Mouse (Mus musculus) left cerebral cortex, adult 2 months (tissue): ENCODE data around the gene Dimt1. TPM values are rescaled to one million over a fixed set of nuclear protein-coding genes. Genes with fewer than 3 reads are reported as not detected.
A peak's percentile ranks its signal among the peaks of the same experiment; 100 is the strongest.
"Not testable (repeated sequence)": the region's sequence is repeated elsewhere in the genome, so short reads cannot be mapped to it uniquely, and the experiment has no call there.

Source experiments
- DNase-seq, 2 experiments: peaks; one replicate each; pipeline ENCODE4 v3.0.0; 2021 to 2022; ENCODE audit warnings: low spot score in 2 of 2, mixed read lengths in 1 of 2; ENCODE audit errors: extremely low spot score in 1 of 2
- H3K27ac ChIP-seq: fragments of 200-600 bp; 2 replicates; pipeline ENCODE4 v1.8.1; 2022
- H3K4me3 ChIP-seq: fragments of 200-600 bp; 2 replicates; pipeline ENCODE4 v1.8.1; 2022
- CTCF ChIP-seq: fragments of 200-600 bp; IDR thresholded peaks from 2 replicates; pipeline ENCODE4 v1.8.1; 2022; ENCODE audit warnings: antibody characterized with exemption, mild to moderate bottlenecking, moderate library complexity
- intact Hi-C: fragments of 180-260 bp; cut with DNase I; formaldehyde crosslinking; loops from one replicate; pipeline ENCODE4 v1.15.1; 2025
- long read RNA-seq, 2 experiments: library from polyadenylated mRNA; stranded (forward); transcript quantifications; one replicate each; pipeline ENCODE4 v2.0.0; 2021; ENCODE audit warnings: borderline mapping rate in 2 of 2
- total RNA-seq, 2 experiments: library from RNA; stranded (reverse); gene quantifications; 2 replicates each; pipeline ENCODE4 v1.2.3; 2021

Dimt1 gene
- 10 to 100 TPM; 21.0 to 23.1 TPM for total RNA-seq
- long read RNA-seq, experiment 1, transcript Dimt1-201 (12 exons, 2,051 nt), result major isoform, 7 of 17 reads
- long read RNA-seq, experiment 1, partial matches to known transcripts, result 2 of 17 reads
- long read RNA-seq, experiment 1, other reads (novel, unspliced or antisense), result 5 of 17 reads
- long read RNA-seq, experiment 2, transcript Dimt1-203 (10 exons, 3,338 nt), result major isoform, 7 of 23 reads
- long read RNA-seq, experiment 2, partial matches to known transcripts, result 7 of 23 reads
- long read RNA-seq, experiment 2, other reads (novel, unspliced or antisense), result 5 of 23 reads

DNA sequence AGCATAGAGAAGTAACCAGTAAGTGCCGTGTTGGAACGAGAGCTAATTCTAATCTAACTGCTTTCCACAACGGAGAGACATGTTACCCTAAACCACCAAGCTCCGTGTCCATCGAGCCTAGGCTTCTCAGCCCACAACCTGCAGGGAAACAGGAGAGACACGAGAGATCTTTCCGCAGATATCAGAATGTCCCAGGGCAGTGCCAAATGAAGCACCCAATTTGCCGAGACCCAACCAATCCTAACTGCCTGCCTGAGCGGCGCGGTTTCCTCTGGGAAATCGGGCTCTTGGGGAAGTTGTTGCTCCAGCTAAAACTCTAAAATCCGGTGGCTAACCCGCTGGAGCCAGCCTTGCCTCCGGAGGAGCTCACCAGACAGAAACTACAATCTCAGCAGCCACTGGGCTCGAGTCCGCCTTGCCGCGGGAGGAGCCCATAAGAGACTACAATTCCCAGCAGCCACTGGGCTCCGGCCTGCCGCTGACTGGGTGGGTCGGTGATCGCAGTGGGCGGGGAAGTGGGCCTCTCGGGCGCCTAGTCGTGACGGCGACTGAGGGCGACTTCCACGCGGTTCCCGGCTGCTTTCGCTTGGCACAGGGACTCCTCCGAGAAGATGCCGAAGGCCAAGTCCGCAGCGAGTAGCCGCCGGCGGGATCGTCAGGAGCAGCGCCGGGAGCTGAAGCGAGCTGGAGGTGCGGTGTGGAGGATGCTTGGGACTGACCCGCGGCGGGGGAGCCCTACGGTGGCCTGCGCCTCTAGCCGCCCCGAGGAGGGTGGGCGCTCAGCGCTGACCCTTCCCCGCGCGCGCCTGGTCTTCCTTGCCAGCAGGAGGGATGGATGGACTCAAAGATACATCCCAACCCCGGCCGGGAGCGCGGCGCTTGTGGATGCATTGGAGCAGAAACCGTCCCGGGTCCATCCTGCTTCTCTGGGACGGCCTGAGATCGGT lies at the start of gene Dimt1:
Gene Dimt1 (plus strand): TSS at position 534 of the 947 bp plus-strand sequence.
- peak; percentile 94 to 95 for DNase-seq
- intact Hi-C loops, result loop anchor here (5.0 kb wide), 2 partner anchors 75 to 155 kb away; partner anchors contain the start of gene Kif2a
- H3K27ac ChIP-seq, result peak within 1 kb of the TSS; percentile 81
- no peak for TF ChIP-seq CTCF
- H3K4me3 ChIP-seq, result peak within 1 kb of the TSS; percentile 93

- no peak for DNase-seq
- no peak overlapping the region for H3K27ac ChIP-seq
- intact Hi-C loops, result no loop called here
- H3K4me3 ChIP-seq, result no peak overlapping the region
- TF ChIP-seq CTCF, result no peak
These were observed 42.3 kb upstream of the Dimt1 start for GRCm38 (mm10) chr13:106904637-106905036.

- H3K27ac ChIP-seq, H3K4me3 ChIP-seq, intact Hi-C loops, DNase-seq: not testable (repeated sequence)
These were observed 41.8 kb upstream of the Dimt1 start for GRCm38 (mm10) chr13:106905154-106905553.

- H3K4me3 ChIP-seq, result no peak overlapping the region
- intact Hi-C loops, result no loop called here
- no peak for TF ChIP-seq CTCF
- H3K27ac ChIP-seq, result no peak overlapping the region
- DNase-seq, result no peak
These were observed 39.7 kb upstream of the Dimt1 start for GRCm38 (mm10) chr13:106907273-106907672.

DNA sequence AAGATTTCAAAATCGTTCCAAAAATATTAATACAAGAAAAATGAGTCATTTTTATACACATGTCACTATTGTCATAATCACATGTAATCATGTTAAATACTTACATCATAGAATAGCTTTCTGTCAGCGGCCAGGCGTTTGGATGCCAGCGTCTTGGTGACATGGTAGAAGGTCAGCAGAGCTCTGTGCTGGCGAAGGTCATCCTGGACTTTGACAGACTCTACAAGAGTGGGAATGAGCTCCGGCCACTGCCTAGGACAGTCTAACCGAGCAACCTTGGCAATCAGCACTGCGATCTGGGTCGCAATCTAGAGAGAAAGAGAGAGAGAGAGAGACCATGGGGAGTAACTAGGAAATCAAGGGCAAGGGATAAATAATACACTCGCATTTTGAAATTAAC lies 36.8 kb upstream of the Dimt1 start:
- TF ChIP-seq CTCF, result no peak
- no peak for DNase-seq
- intact Hi-C loops, result no loop called here
- Histone ChIP-seq H3K4me3 (no peak overlapping the region), H3K27ac (no peak overlapping the region)

- no peak for TF ChIP-seq CTCF
- H3K4me3 ChIP-seq, result no peak overlapping the region
- DNase-seq, result no peak
- H3K27ac ChIP-seq, result no peak overlapping the region
- intact Hi-C loops, result no loop called here
These were observed 33.7 kb upstream of the Dimt1 start for GRCm38 (mm10) chr13:106913125-106913736.

DNA sequence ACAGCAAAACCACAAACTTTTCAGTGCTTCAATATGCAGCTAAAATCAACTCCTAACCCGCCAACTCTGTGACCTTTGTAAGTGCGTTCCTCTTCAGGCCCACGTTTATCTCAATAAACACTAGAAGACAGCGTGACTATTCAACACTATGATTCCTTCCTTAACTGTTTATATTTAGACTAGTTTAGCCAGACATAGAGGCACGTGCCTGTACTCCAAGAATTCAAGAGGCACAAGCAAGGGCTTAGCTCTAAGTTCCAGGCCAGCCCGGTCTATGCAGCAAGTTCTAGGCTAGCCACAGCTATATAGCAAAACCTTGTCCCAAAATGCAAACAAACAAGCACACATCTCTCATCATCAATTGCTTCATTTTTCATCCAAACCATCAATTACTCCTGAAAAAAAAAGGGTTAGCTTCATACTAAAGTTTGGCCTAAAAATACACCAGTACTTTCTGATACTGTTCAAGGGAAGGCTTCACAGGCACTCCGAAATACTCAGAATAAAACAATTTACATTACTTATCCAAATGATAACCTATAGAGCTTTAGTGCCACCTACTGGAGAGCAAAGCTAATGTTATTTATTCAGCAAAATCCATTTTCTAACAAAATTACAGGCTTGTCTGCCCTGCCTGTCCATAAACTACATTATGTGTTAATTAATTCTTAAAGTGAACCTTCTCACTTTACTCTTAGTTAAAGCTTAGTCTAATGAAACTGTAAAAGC lies 28.4 kb upstream of the Dimt1 start:
- Histone ChIP-seq H3K4me3 (no peak overlapping the region), H3K27ac (no peak overlapping the region)
- intact Hi-C loops, result loop anchor here (2.0 to 5.0 kb wide), 3 partner anchors 196 to 1650 kb away; partner anchors contain the start of gene Htr1a
- TF ChIP-seq CTCF, result peak; percentile 74
- DNase-seq, result no peak

- H3K4me3 ChIP-seq, H3K27ac ChIP-seq, DNase-seq: not testable (repeated sequence)
- intact Hi-C loops, result loop anchor here (10.0 kb wide), 1 partner anchor 1971 kb away; no protein-coding TSS in a partner anchor
These were observed 21.0 kb upstream of the Dimt1 start for GRCm38 (mm10) chr13:106925921-106926320.

DNA sequence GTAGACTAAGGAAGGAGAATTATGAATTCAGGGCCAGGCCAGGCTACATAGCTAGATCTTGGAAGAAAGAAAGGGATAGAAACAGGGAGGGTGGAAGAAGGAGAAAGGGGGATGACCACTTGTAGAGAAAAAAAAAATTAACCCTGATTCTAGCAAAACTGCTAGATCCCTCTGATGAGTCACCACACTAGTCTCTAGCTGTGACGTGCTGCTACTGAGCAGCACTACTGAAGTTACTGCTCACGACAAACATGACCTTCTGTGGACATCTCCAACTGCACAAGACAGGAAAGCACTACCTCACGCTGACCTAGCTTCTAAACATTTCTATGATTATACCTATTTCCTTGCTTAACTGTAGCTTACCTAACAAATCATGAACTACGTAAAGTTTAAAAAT lies 18.6 kb upstream of the Dimt1 start:
- intact Hi-C loops, result loop anchor here (10.0 kb wide), 1 partner anchor 1973 kb away; no protein-coding TSS in a partner anchor
- TF ChIP-seq CTCF, result no peak
- H3K4me3 ChIP-seq, result no peak overlapping the region
- H3K27ac ChIP-seq, result no peak overlapping the region
- no peak for DNase-seq

GRCm38 (mm10) chr13:106929201-106929600 lies 17.7 kb upstream of the Dimt1 start:
- no peak for TF ChIP-seq CTCF
- Histone ChIP-seq H3K27ac (no peak overlapping the region), H3K4me3 (no peak overlapping the region)
- intact Hi-C loops, result loop anchor here (10.0 kb wide), 1 partner anchor 1974 kb away; no protein-coding TSS in a partner anchor
- DNase-seq, result no peak

- DNase-seq, result no peak
- no peak for TF ChIP-seq CTCF
- Histone ChIP-seq H3K4me3 (peak overlapping the region; percentile 95), H3K27ac (peak overlapping the region; percentile 83)
- intact Hi-C loops, result no loop called here
These were observed 11.1 kb upstream of the Dimt1 start for GRCm38 (mm10) chr13:106935871-106936255.
